In the genomic region with DNA sequence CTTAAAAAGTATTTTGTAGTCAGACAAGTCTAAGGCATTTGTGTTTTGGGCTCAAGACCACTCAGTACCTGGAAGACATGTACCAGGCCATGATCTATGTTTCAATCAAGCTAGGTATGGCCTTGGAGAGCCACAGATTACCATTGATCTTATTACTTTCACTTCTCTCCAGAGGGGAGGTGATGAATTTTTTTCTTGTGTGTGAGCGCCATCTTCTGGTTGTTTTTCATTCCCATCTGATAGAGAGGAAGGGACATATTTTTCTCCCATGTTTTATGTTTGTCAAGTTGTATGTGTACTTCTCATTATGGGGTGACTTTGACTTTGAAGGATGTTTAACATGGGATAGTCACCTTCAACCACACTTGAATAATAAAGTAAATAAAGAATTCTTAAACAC, we compare ENCODE assay signal across 9 mouse cellular contexts.
DNase-seq lines count a peak whose midpoint lies in the region; ATAC-seq lines count a peak whose summit lies in the region.
"Had no signal": no experiment of that assay in that cellular context is flagged by ENCODE, and none has a peak within 500 bp of the region (broad histone marks: within the 10 kb centered on the region; RNA-seq: fewer than 3 reads in every experiment).

No protein-coding gene starts in this region.

- intact Hi-C loops in gastrocnemius, postnatal 36 days (cut with DNase I): no loop called here

- H3K36me3 ChIP-seq in forebrain, embryonic 13.5 days (ENCODE audit: poor library complexity, severe bottlenecking): no peaks in the 10 kb centered on the region
- no peaks in the 10 kb centered on the region for H3K36me3 ChIP-seq in forebrain, embryonic 15.5 days
- H3K36me3 ChIP-seq: neural tube, embryonic 13.5 days had no signal

- ATAC-seq in forebrain, embryonic 13.5 days: 0 out of 2 replicates have a peak, but pooled peaks have one; percentile 30
- no peak for ATAC-seq in forebrain, embryonic 15.5 days (replicated peaks)

- H3K27ac ChIP-seq in forebrain, embryonic 13.5 days: no peak overlapping the region
- no peak overlapping the region for H3K27ac ChIP-seq in forebrain, embryonic 15.5 days (replicated peaks)
- H3K27ac ChIP-seq: neural tube, embryonic 13.5 days had no signal

- peak; percentile 10 for DNase-seq in lung, postnatal 36 days
- DNase-seq in lung, postnatal 4 days: no peak
- DNase-seq in embryo, embryonic 11 days: peak; percentile 15
- peak; percentile 67 for DNase-seq in retina, embryonic 14.5 days (ENCODE audit: low spot score)
- no peak for DNase-seq in gastrocnemius, postnatal 36 days
- DNase-seq in ovary, adult 18-20 months (ENCODE audit: low spot score): no peak

- no peak overlapping the region for H3K4me3 ChIP-seq in forebrain, embryonic 13.5 days
- H3K4me3 ChIP-seq in forebrain, embryonic 15.5 days: no peak overlapping the region
- H3K4me3 ChIP-seq: neural tube, embryonic 13.5 days had no signal

- H3K9ac ChIP-seq in forebrain, embryonic 13.5 days: no peak overlapping the region
- no peak overlapping the region for H3K9ac ChIP-seq in forebrain, embryonic 15.5 days (replicated peaks)
- H3K9ac ChIP-seq: neural tube, embryonic 13.5 days had no signal

- no peaks in the 10 kb centered on the region for H3K27me3 ChIP-seq in forebrain, embryonic 13.5 days
- no peaks in the 10 kb centered on the region for H3K27me3 ChIP-seq in forebrain, embryonic 15.5 days
- H3K27me3 ChIP-seq: neural tube, embryonic 13.5 days had no signal

- H3K4me1 ChIP-seq in forebrain, embryonic 13.5 days: no peaks in the 10 kb centered on the region
- H3K4me1 ChIP-seq in forebrain, embryonic 15.5 days: no peaks in the 10 kb centered on the region
- H3K4me1 ChIP-seq: neural tube, embryonic 13.5 days had no signal

- no peaks in the 10 kb centered on the region for H3K9me3 ChIP-seq in forebrain, embryonic 13.5 days (replicated peaks)
- H3K9me3 ChIP-seq in forebrain, embryonic 15.5 days: no peaks in the 10 kb centered on the region
- H3K9me3 ChIP-seq: neural tube, embryonic 13.5 days had no signal

- no peak overlapping the region for H3K4me2 ChIP-seq in forebrain, embryonic 13.5 days
- H3K4me2 ChIP-seq in forebrain, embryonic 15.5 days (replicated peaks): no peak overlapping the region
- H3K4me2 ChIP-seq: neural tube, embryonic 13.5 days had no signal

- 13% methylated on average over 1 of the region's 1 CpGs for WGBS in forebrain, embryonic 13.5 days
- 19% methylated on average over 1 of the region's 1 CpGs for WGBS in forebrain, embryonic 15.5 days

Comparison
In these comparisons a context has a peak if more than half of its experiments do, and no peak if none do; other contexts are left out.
1. DNase-seq: peak in lung, postnatal 36 days (single experiment), embryo, embryonic 11 days (single experiment) and retina, embryonic 14.5 days (single experiment); none in lung, postnatal 4 days (0 of 2), gastrocnemius, postnatal 36 days (0 of 2) and ovary, adult 18-20 months (single experiment).